Mouse (Mus musculus) C2C12 (cell line): ENCODE results near the gene Gfra4. TPM values are rescaled to one million over a fixed set of nuclear protein-coding genes. Genes with fewer than 3 reads are reported as not detected.
A peak's percentile ranks its signal among the peaks of the same experiment; 100 is the strongest.
"Not testable (repeated sequence)": the region's sequence is repeated elsewhere in the genome, so short reads cannot be mapped to it uniquely, and the experiment has no call there.

Source experiments
- H3K27me3 ChIP-seq: one replicate; pipeline ENCODE4 v1.6.1; 2011; ENCODE audit not compliant: control insufficient read depth, insufficient read depth, insufficient read length
- H3K36me3 ChIP-seq: one replicate; pipeline ENCODE4 v1.6.1; 2011; ENCODE audit not compliant: control insufficient read depth, insufficient read depth
- H3K4me3 ChIP-seq: one replicate; pipeline ENCODE4 v1.5.1; 2011; ENCODE audit warnings: mild to moderate bottlenecking, control low read depth; ENCODE audit not compliant: poor library complexity, insufficient read depth, severe bottlenecking
- H3K79me2 ChIP-seq: one replicate; pipeline ENCODE4 v1.6.1; 2011; ENCODE audit not compliant: control insufficient read depth, insufficient read depth
- H3K79me3 ChIP-seq: one replicate; pipeline ENCODE4 v1.6.1; 2011; ENCODE audit warnings: low read depth, control low read depth
- H3ac ChIP-seq: one replicate; pipeline ENCODE3; 2011; ENCODE audit warnings: low read depth; ENCODE audit not compliant: control insufficient read depth, insufficient read length
- CEBPB ChIP-seq: IDR thresholded peaks from one replicate; pipeline ENCODE4 v1.6.1; 2011; ENCODE audit warnings: low read depth, mild to moderate bottlenecking, control low read depth, moderate library complexity
- CTCF ChIP-seq: IDR thresholded peaks from one replicate; pipeline ENCODE4 v1.5.1; 2011; ENCODE audit not compliant: control insufficient read depth, insufficient read depth, insufficient read length
- FOSL1 ChIP-seq: IDR thresholded peaks from one replicate; pipeline ENCODE4 v1.8.0; 2011; ENCODE audit warnings: mild to moderate bottlenecking, low read length; ENCODE audit not compliant: poor library complexity, insufficient read depth, severe bottlenecking
- MAX ChIP-seq: IDR thresholded peaks from one replicate; pipeline ENCODE4 v1.6.1; 2011; ENCODE audit warnings: mild to moderate bottlenecking, control low read depth
- MYOD1 ChIP-seq: IDR thresholded peaks from one replicate; pipeline ENCODE4 v1.6.1; 2011; ENCODE audit warnings: low read depth; ENCODE audit not compliant: control insufficient read depth, insufficient read length
- MYOG ChIP-seq: IDR thresholded peaks from one replicate; pipeline ENCODE4 v1.6.1; 2011; ENCODE audit not compliant: control insufficient read depth, insufficient read length; ENCODE audit errors: extremely low read depth
- USF1 ChIP-seq: IDR thresholded peaks from one replicate; pipeline ENCODE4 v1.6.1; 2011; ENCODE audit warnings: low read depth, mild to moderate bottlenecking, control low read depth, moderate library complexity
- polyA plus RNA-seq: library from polyadenylated mRNA; unstranded; fragments of >200 nt; fragmentation: generic; extraction: Trizol; gene quantifications from one replicate; pipeline ENCODE4 v1.2.1, GENCODE M21; 2012; ENCODE audit warnings: missing spikeins

Gfra4 gene
- polyA plus RNA-seq, 1 experiment = 0.33 TPM

DNA sequence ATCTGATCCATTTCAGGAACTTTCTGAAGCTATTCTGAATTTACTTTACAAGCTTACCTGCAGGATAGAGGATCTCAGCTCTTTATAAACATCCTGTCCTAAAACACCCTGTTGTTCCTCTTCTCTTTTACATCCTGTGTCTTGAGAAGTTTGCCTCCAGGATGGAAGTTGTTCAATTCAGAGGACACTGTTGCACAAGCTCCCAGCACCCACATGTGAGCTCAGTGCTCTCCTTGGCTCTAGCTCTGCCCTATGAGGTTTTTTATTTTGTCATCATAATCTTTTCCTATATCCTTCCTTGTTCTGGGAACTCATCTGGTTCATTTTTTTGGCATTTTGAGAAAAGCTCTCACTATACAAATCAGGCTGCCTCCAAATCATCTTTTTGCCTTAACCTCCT, 6.1 kb downstream of the Gfra4 start:
- Histone ChIP-seq H3K79me3 (no peaks in the 10 kb centered on the region), H3K27me3 (peaks cover 11% of the 10 kb centered on the region), H3K36me3 (no peaks in the 10 kb centered on the region), H3K4me3 (no peak overlapping the region), H3ac (no peak overlapping the region), H3K79me2 (no peaks in the 10 kb centered on the region)
- TF ChIP-seq CEBPB (peak; percentile 27), MYOD1 (no peak)

DNA sequence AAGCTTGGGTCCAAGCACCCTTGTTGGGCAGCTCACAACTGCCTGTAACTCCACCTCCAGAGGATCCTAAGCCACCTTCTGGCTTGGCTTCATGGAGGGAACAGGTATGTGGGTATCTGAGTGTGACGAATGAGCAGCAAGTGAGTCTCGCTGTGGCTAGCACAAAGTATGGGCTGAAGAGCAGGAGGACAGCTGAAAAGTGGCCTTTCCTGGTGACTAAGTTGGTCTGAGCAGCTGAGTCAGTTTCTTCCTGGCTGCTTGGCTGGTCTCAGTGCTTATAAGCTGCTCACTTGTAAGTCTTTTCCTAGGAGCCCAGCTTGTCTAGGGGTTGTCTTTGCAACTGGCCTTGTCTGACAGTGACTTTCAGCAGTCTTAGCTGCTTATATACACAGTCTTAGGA, 6.5 kb downstream of the Gfra4 start:
- TF ChIP-seq FOSL1 (no peak), MYOD1 (peak; percentile 64)
- Histone ChIP-seq H3ac (no peak overlapping the region), H3K79me3 (no peaks in the 10 kb centered on the region), H3K27me3 (peaks cover 7% of the 10 kb centered on the region), H3K4me3 (no peak overlapping the region), H3K36me3 (no peaks in the 10 kb centered on the region), H3K79me2 (no peaks in the 10 kb centered on the region)

GRCm38 (mm10) chr2:131031406-131031805, 11.5 kb downstream of the Gfra4 start:
- not testable (repeated sequence) for H3ac ChIP-seq, H3K79me2 ChIP-seq, H3K79me3 ChIP-seq, H3K27me3 ChIP-seq, H3K4me3 ChIP-seq, H3K36me3 ChIP-seq

- no peaks in the 10 kb centered on the region for H3K79me3 ChIP-seq
- H3K27me3 ChIP-seq = no peaks in the 10 kb centered on the region
- H3K36me3 ChIP-seq = peaks cover 13% of the 10 kb centered on the region
- H3K4me3 ChIP-seq = no peak overlapping the region
- H3K79me2 ChIP-seq = no peaks in the 10 kb centered on the region
- TF ChIP-seq MYOG (no peak), FOSL1 (no peak), CEBPB (no peak), CTCF (no peak), USF1 (no peak), MAX (no peak), MYOD1 (no peak)
- no peak overlapping the region for H3ac ChIP-seq
Measured at GRCm38 (mm10) chr2:131030998-131031397, 11.9 kb downstream of the Gfra4 start.

- Histone ChIP-seq H3K79me3 (no peaks in the 10 kb centered on the region), H3K4me3 (no peak overlapping the region), H3K27me3 (no peaks in the 10 kb centered on the region), H3ac (no peak overlapping the region), H3K79me2 (no peaks in the 10 kb centered on the region), H3K36me3 (peaks cover 13% of the 10 kb centered on the region)
- no peak for TF ChIP-seq MYOD1
- TF ChIP-seq FOSL1 = no peak
- no peak for TF ChIP-seq USF1
- TF ChIP-seq CEBPB = no peak
- TF ChIP-seq CTCF = no peak
- TF ChIP-seq MYOG = no peak
- no peak for TF ChIP-seq MAX
Measured at GRCm38 (mm10) chr2:131030561-131030960, 12.3 kb downstream of the Gfra4 start.

DNA sequence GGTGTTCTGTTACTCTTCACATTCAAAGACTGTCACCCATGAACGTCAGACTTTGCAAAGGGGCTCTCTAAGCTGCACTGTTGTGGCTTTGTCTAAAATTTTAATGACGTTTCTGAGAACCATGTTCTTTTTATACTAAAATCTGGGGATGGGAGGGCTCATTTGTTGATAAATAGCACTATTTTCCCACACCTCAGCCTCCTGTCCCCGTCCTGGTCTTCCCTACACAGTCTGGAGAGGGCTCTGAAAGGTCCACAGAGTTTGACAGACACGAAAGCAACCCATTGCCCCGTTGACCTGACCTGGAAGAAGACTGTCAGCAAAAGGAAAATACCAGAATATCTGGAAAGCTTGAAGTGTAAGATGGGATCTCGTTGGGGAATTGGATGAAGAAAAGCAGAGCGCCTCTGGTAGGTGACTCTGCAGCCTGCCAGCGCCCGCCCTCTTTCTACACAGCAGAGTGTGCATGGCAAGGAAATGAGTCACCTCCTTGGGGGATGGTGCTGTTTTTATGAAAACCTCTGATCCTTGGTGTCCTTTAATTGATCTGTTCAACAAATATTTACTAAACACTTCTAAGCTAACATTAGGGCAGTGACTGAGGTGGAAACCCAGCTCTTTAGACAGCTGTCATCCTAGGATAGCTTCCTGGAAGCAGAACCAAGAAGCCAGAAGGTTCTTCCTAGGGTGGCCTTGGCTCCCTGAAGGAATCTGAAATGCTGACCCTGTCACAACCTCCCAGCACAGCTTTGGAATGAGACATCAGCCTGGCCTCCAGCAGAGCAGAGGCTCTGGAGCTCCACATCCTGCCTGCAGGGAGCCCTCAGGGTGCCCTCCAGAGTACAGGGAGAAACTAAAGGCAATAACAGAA, 13.6 kb downstream of the Gfra4 start:
- H3K79me2 ChIP-seq = no peaks in the 10 kb centered on the region
- H3K27me3 ChIP-seq = no peaks in the 10 kb centered on the region
- peak overlapping the region; percentile 45 for H3ac ChIP-seq
- TF ChIP-seq FOSL1 (peak; percentile 37), MYOG (no peak)
- no peak overlapping the region for H3K4me3 ChIP-seq
- peaks cover 13% of the 10 kb centered on the region for H3K36me3 ChIP-seq
- H3K79me3 ChIP-seq = no peaks in the 10 kb centered on the region

DNA sequence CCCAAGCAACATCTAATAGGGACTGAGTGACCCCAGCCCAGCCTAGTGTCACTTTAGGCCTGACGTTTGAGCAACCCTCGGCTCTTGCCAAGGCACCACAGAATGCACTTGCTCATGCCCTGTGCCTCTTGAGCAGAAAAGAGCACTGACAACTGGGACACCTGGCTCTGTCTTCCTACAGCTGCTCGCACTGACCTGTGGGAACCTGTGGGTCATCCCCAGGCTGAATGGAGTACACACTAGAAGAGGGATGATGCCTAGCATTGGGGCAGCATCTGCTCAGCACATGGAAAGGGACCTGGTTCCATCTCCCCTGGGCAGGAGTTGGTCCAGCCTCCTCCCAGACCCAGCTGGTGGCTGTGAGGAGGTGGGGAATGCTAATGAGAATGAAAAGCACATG, 15.9 kb downstream of the Gfra4 start:
- Histone ChIP-seq H3K36me3 (peaks cover 27% of the 10 kb centered on the region), H3K79me2 (no peaks in the 10 kb centered on the region), H3K27me3 (no peaks in the 10 kb centered on the region), H3K79me3 (no peaks in the 10 kb centered on the region), H3K4me3 (no peak overlapping the region), H3ac (no peak overlapping the region)
- TF ChIP-seq MAX (no peak), CTCF (no peak), FOSL1 (no peak), CEBPB (no peak), MYOD1 (no peak)
